10 mouse cellular contexts compared by ENCODE assay signal in genomic region chr13:99190466-99190865, GRCm38 (mm10). TPM values are rescaled to one million over a fixed set of nuclear protein-coding genes. Genes with fewer than 3 reads are reported as not detected.
A peak's percentile ranks its signal among the peaks of the same experiment; 100 is the strongest.
DNase-seq lines count a peak whose midpoint lies in the region; ATAC-seq lines count a peak whose summit lies in the region.
"Had no signal": no experiment of that assay in that cellular context is flagged by ENCODE, and none has a peak within 500 bp of the region (broad histone marks: within the 10 kb centered on the region; RNA-seq: fewer than 3 reads in every experiment).

No protein-coding gene starts in this region.

- H3K27ac ChIP-seq in limb, embryonic 12.5 days = 0 out of 2 replicates have a peak overlapping the region, but pooled peaks have one; percentile 20
- H3K27ac ChIP-seq in limb, embryonic 10.5 days = no peak overlapping the region
- H3K27ac ChIP-seq in heart, embryonic 13.5 days (replicated peaks) = peak overlapping the region; percentile 71
- H3K27ac ChIP-seq in stomach, embryonic 16.5 days (ENCODE audit: low read length) = no peak overlapping the region
- H3K27ac ChIP-seq: neural tube, embryonic 12.5 days had no signal

- H3K27me3 ChIP-seq in limb, embryonic 12.5 days = no peaks in the 10 kb centered on the region
- no peaks in the 10 kb centered on the region for H3K27me3 ChIP-seq in limb, embryonic 10.5 days (ENCODE audit: low read depth, poor library complexity, severe bottlenecking)
- no peaks in the 10 kb centered on the region for H3K27me3 ChIP-seq in heart, embryonic 13.5 days (replicated peaks)
- no peaks in the 10 kb centered on the region for H3K27me3 ChIP-seq in stomach, embryonic 16.5 days (ENCODE audit: control insufficient read depth, insufficient read depth, low read length)
- H3K27me3 ChIP-seq: neural tube, embryonic 12.5 days had no signal

- H3K4me1 ChIP-seq in limb, embryonic 12.5 days (replicated peaks) = peaks cover 9% of the 10 kb centered on the region
- no peaks in the 10 kb centered on the region for H3K4me1 ChIP-seq in limb, embryonic 10.5 days
- H3K4me1 ChIP-seq in heart, embryonic 13.5 days = peaks cover 36% of the 10 kb centered on the region
- H3K4me1 ChIP-seq in stomach, embryonic 16.5 days (ENCODE audit: control insufficient read depth, insufficient read depth, low read length) = no peaks in the 10 kb centered on the region; the same call in 1 of the 2 replicates
- H3K4me1 ChIP-seq: neural tube, embryonic 12.5 days had no signal

- H3K9me3 ChIP-seq in limb, embryonic 12.5 days = no peaks in the 10 kb centered on the region
- no peaks in the 10 kb centered on the region for H3K9me3 ChIP-seq in limb, embryonic 10.5 days (replicated peaks)
- H3K9me3 ChIP-seq in heart, embryonic 13.5 days = no peaks in the 10 kb centered on the region
- no peaks in the 10 kb centered on the region for H3K9me3 ChIP-seq in stomach, embryonic 16.5 days (replicated peaks; ENCODE audit: control insufficient read depth, low read length)
- H3K9me3 ChIP-seq: neural tube, embryonic 12.5 days had no signal

- no peak for DNase-seq in limb, embryonic 10.5 days (ENCODE audit: low spot score)
- DNase-seq in kidney, postnatal 25 days = peak; percentile 47 to 78
- DNase-seq in cerebellum, adult 11 months = no peak
- no peak for DNase-seq in spleen, adult 18-20 months
- no peak for DNase-seq in urinary bladder, postnatal 36 days (ENCODE audit: low spot score in 2 of 2)
- DNase-seq: adrenal gland, adult 2 months had no signal

- 77% methylated on average over 11 of the region's 11 CpGs for WGBS in limb, embryonic 12.5 days
- 85% methylated on average over 11 of the region's 11 CpGs for whole genome bisulfite sequencing in limb, embryonic 10.5 days
- 46% methylated on average over 11 of the region's 11 CpGs for WGBS in heart, embryonic 13.5 days
- 60% methylated on average over 11 of the region's 11 CpGs for WGBS in stomach, embryonic 16.5 days

- ATAC-seq in limb, embryonic 12.5 days (ENCODE audit: insufficient number of reproducible peaks, insufficient read depth, low FRiP score, low TSS enrichment, low read depth) = no peak
- no peak for ATAC-seq in heart, embryonic 13.5 days (ENCODE audit: extremely low read depth, insufficient number of reproducible peaks, low FRiP score, low TSS enrichment)
- no peak for ATAC-seq in stomach, embryonic 16.5 days (ENCODE audit: insufficient read depth, low FRiP score)

- H3K4me3 ChIP-seq in limb, embryonic 12.5 days (replicated peaks) = no peak overlapping the region
- no peak overlapping the region for H3K4me3 ChIP-seq in limb, embryonic 10.5 days
- no peak overlapping the region for H3K4me3 ChIP-seq in heart, embryonic 13.5 days
- H3K4me3 ChIP-seq in stomach, embryonic 16.5 days (replicated peaks; ENCODE audit: low read length) = no peak overlapping the region
- H3K4me3 ChIP-seq: neural tube, embryonic 12.5 days had no signal

- H3K4me2 ChIP-seq in limb, embryonic 12.5 days = no peak overlapping the region
- H3K4me2 ChIP-seq in heart, embryonic 13.5 days = peak overlapping the region; percentile 26; the same call in 1 of the 2 replicates
- H3K4me2 ChIP-seq in stomach, embryonic 16.5 days (ENCODE audit: low read depth, low read length) = no peak overlapping the region
- H3K4me2 ChIP-seq: neural tube, embryonic 12.5 days had no signal

- no peaks in the 10 kb centered on the region for H3K36me3 ChIP-seq in limb, embryonic 12.5 days
- H3K36me3 ChIP-seq in limb, embryonic 10.5 days = no peaks in the 10 kb centered on the region
- no peaks in the 10 kb centered on the region for H3K36me3 ChIP-seq in heart, embryonic 13.5 days
- H3K36me3 ChIP-seq in stomach, embryonic 16.5 days (ENCODE audit: control insufficient read depth, insufficient read depth, low read length) = no peaks in the 10 kb centered on the region
- H3K36me3 ChIP-seq: neural tube, embryonic 12.5 days had no signal

- H3K9ac ChIP-seq in limb, embryonic 12.5 days (replicated peaks) = 0 out of 2 replicates have a peak overlapping the region, but pooled peaks have one; percentile 27
- H3K9ac ChIP-seq in heart, embryonic 13.5 days = 0 out of 2 replicates have a peak overlapping the region, but pooled peaks have one; percentile 19
- peak overlapping the region; percentile 13; the same call in 1 of the 2 replicates for H3K9ac ChIP-seq in stomach, embryonic 16.5 days (ENCODE audit: low read length)
- H3K9ac ChIP-seq: neural tube, embryonic 12.5 days had no signal

RNA-seq across cellular contexts. Expression of gene Zfp366, which starts 5.8 kb away (rescaled TPM):
- 0.38 and 0.49 TPM in 2 replicates for polyA plus RNA-seq in limb, embryonic 12.5 days (2016; fragmentation: Nextera tagmentation; extraction: Ambion mirVana)
- 0.36 and 0.50 TPM in 2 replicates for polyA plus RNA-seq in limb, embryonic 10.5 days (2016; fragmentation: Nextera tagmentation; extraction: Ambion mirVana)
- 0.25 and 0.31 TPM in 2 replicates for polyA plus RNA-seq in heart, embryonic 13.5 days (2015; fragmentation: Nextera tagmentation; extraction: Ambion mirVana)
- 0.62 and 0.65 TPM in 2 replicates for polyA plus RNA-seq in stomach, embryonic 16.5 days (2015; fragmentation: Nextera tagmentation; extraction: Ambion mirVana)

Comparison
In these comparisons a context has a peak if more than half of its experiments do, and no peak if none do; other contexts are left out.
1. H3K27ac ChIP-seq: peak in limb, embryonic 12.5 days (single experiment) and heart, embryonic 13.5 days (single experiment); none in limb, embryonic 10.5 days (single experiment) and stomach, embryonic 16.5 days (single experiment).
2. DNase-seq: peak in kidney, postnatal 25 days (2 of 2); none in limb, embryonic 10.5 days (single experiment), cerebellum, adult 11 months (single experiment), spleen, adult 18-20 months (0 of 2) and urinary bladder, postnatal 36 days (0 of 2).
3. Peak in every context shown above with its lines, with median percentiles within 50 percentile points of each other: H3K9ac ChIP-seq.